Mouse (Mus musculus): ENCODE data around the gene Ccni. TPM values are rescaled to one million over a fixed set of nuclear protein-coding genes. Genes with fewer than 3 reads are reported as not detected.

Gene Ccni
- 114 and 148 TPM in 2 replicates for polyA plus RNA-seq (2012; rRNA removed)

GRCm38 (mm10) chr5:93206109-93207005 lies at the start of gene Ccni, which contains the start of gene 2010109A12Rik:
TSS of gene Ccni (minus strand) at chr5:93206495.
TSS of gene 2010109A12Rik (plus strand) at chr5:93206518.

Other genes starting within 250 kb of the Ccni start
- gene Sowahb, start 161.5 kb downstream of the Ccni start, polyA plus RNA-seq (2012; rRNA removed), result 0.02 and 0.08 TPM in 2 replicates
- gene Sept11, start 113.1 kb downstream of the Ccni start, polyA plus RNA-seq (2012; rRNA removed), result 122 TPM in 2 replicates
- 0.47 and 0.68 TPM in 2 replicates for gene 2010109A12Rik, start within 50 bp of the Ccni start, polyA plus RNA-seq (2012; rRNA removed)
- gene Ccng2, start 60.8 kb upstream of the Ccni start, polyA plus RNA-seq (2012; rRNA removed), result 86.8 and 113 TPM in 2 replicates